Mouse (Mus musculus) brain, embryonic 14.5 days (tissue): Measurements from ENCODE around the gene Arsb. TPM values are rescaled to one million over a fixed set of nuclear protein-coding genes. Genes with fewer than 3 reads are reported as not detected.

Source experiments
- DNase-seq: peaks from one replicate; pipeline ENCODE4 v3.0.0-alpha.2; 2011; ENCODE audit warnings: low read depth
- CTCF ChIP-seq: fragments of 200-500 bp; IDR thresholded peaks from 2 replicates; pipeline ENCODE4 v1.5.1; 2012; ENCODE audit warnings: inconsistent platforms, mild to moderate bottlenecking, moderate library complexity, borderline replicate concordance; ENCODE audit not compliant: insufficient read depth, insufficient read length; ENCODE audit errors: extremely low read depth
- POLR2A ChIP-seq: fragments of 200-500 bp; IDR thresholded peaks from 2 replicates; pipeline ENCODE4 v1.6.1; 2012; ENCODE audit warnings: mild to moderate bottlenecking, inconsistent platforms, borderline replicate concordance; ENCODE audit not compliant: poor library complexity, insufficient read depth, insufficient read length, severe bottlenecking; ENCODE audit errors: extremely low read depth
- polyA plus RNA-seq: library from polyadenylated mRNA; depleted of rRNA; stranded (reverse); fragments of >200 nt; gene quantifications from 2 replicates; pipeline ENCODE4 v1.2.3, GENCODE M21; 2012

Gene Arsb
- polyA plus RNA-seq, 1 experiment, result 18.5 TPM

DNA sequence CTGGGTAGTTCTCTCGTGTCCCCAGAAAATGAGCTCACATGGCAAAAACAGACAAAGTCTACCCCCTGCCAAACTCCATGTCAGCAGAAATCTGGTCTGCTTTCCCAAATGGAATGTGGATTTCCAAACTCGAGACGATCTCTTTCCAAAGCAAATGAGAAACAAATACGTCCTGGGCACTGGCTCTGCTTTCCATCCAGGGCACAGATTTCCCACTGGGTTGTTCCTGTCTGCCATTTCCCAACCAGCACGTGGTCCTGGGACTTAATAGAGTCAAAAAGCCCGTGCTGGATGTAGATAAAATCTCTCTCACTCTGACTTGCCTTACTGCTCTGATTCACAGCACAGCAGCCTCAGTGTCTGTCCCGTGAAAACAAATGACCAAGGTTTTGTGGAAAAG is 139.6 kb downstream of the Arsb start:
- TF ChIP-seq POLR2A (no peak), CTCF (no peak)
- DNase-seq, result no peak

DNA sequence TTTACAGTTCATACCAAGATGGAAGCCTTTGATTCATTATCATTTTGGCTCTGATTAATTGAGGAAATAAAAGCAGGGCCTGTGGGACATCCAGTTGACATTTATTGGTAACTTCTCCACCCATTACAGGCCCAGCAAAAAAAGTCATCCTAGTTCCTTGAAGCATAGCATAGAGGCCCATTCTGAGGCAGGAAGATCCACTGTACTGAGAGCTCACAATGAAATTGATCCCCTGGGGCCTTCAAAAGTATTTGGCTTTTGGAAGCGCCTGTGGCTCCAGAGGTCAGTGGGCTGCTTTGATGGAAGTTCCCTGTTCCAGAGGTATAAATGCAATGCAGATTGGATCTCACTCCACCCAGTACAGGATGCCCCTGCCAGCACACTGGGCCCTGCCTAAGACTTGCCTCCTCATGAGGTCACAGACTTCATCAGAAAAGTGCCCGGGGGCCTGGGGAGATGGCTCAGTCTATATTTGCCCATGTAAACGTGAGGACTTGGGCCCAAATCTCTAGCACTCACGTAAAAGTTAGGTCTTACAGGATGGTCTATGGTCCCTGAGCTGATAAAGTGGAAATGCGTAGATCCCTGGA is 141.0 kb downstream of the Arsb start:
- TF ChIP-seq CTCF (no peak), POLR2A (no peak)
- DNase-seq, result no peak

GRCm38 (mm10) chr13:93914206-93914605 is 142.8 kb downstream of the Arsb start:
- TF ChIP-seq POLR2A (no peak), CTCF (no peak)
- no peak for DNase-seq

DNA sequence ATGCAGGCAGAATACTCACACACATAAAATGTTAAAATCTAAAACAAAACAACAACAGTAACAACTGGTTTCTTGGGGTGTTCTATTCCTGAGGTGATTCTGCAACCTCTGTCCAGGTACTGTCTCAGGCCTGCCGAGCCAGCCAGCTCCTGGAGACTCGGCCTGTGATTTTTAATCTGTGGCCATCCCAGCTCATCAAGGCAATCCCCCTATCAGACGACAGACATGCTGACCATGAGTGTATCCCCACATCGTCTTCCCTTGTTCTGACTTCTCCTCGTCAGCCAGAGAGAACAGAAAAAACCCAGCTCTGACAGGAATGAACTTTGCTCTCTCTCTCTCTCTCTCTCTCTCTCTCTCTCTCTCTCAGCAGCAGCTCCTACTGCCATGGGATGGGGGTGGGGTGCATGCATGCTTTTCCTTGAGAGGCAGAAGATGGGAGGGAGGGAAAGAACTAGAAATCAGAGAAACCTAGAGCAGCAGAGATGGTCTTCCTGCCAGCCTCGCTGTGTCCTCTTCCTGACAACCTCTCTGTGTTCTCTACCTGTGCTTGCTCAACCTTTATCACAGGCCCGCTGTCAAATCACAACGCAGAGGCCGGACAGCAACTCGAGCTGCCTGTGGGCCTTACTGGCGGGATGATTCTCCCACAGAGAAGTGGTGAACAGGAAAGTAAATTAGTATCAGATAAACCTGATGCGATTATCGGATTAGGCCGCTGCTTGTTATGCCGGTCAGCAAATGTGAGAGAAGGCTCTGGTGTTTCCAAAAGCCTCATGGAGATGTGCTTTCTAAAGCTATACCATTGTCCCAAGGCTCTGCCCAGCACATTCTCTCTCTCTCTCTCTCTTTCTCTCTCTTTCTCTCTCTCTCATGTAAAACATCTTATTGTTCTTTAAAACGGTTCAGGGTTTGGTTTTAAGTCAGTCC is 144.5 kb downstream of the Arsb start:
- TF ChIP-seq CTCF (no peak), POLR2A (no peak)
- peak; percentile 20 for DNase-seq

DNA sequence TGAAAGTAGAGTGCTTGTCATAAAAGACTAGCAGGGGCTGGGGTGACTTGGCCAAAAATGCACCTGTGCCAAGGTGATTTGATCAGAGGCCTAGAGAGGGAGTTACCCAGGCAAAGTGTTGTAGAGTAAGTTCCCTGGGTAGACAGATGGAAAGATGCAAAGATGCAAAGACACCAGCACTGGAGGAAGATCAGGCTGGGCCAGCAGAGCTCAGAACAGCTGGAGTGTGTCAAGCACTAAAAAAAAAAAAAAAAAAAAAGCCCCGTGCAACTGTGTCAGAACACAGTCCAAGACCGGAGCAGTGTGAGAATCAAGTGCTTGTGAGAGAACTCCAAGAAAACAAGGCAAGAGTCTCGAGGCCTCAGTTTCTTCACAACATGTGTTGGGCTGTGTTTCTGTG is 148.1 kb downstream of the Arsb start:
- no peak for DNase-seq
- TF ChIP-seq CTCF, result no peak

DNA sequence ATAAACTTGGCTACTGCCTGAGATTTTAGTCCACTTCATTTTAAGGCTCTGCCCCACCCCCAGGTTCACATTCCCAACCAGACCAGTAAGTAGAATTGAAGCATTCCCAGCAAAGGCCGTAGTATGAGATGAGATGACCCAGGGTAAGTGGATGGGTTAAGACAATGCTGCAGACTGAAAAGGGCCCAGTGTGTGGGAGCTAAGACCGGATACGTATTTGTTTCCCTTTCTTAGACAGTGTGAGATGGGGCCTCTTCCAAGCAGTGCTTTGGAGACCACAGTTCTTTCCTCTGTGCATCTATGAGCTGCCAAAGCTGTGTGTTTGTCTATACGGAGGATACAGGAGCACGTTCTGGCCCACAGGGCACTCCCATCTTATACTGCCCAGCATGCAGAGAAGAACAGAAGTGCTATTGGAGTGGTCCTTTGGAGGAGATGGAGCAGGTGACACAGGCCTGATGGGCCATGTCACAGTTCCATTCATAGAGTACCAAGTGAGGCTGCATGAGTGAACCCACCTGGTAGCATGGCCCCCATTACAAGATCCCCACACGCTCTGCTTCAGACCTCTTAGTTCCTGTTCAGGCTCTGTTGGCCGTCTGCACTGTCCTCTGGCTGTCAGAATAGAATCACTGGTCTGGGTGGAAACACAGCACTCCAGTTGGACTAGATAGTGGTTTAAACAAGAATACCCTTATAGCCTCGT is 148.8 kb downstream of the Arsb start:
- no peak for TF ChIP-seq POLR2A
- TF ChIP-seq CTCF, result no peak
- DNase-seq, result no peak

GRCm38 (mm10) chr13:93920786-93921300 is 149.4 kb downstream of the Arsb start:
- TF ChIP-seq CTCF, result no peak
- TF ChIP-seq POLR2A, result no peak
- DNase-seq, result no peak

DNA sequence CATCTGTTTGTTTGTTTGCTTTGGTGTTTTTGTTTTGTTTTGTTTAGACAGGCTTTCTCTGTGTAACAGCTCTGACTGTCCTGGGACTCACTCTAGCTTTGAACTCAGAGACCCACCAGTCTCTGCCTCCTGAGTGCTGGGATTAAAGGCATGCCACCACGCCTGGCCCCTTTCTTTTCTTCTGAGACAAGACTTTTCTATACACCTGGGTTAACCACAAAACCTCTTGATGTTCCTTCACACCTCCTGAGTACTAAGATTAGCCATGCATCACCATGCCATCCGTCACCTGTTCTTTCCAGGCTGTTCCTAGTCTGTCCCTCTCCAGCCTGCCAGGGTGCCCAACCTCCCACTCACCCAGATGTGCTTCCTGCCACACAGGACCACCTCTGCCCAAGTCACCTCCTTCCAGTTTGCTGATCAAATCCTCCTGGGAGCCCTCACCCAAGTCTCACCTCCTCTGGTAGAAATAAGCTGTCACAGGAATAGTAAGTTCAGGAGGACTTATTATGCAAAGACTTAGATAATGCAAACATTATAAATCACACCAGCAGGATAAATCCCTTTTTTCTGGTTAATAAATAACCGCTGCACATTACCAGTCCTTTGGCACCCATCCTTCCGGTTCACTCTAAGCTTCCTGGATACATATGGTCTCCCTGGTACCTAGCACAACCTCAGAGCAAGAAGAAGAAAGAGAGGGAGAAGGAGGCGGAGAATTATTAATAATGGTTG is 150.6 kb downstream of the Arsb start:
- no peak for DNase-seq
- no peak for TF ChIP-seq CTCF
- TF ChIP-seq POLR2A, result no peak

GRCm38 (mm10) chr13:93922566-93922910 is 151.1 kb downstream of the Arsb start:
- DNase-seq, result no peak
- TF ChIP-seq POLR2A (no peak), CTCF (no peak)

DNA sequence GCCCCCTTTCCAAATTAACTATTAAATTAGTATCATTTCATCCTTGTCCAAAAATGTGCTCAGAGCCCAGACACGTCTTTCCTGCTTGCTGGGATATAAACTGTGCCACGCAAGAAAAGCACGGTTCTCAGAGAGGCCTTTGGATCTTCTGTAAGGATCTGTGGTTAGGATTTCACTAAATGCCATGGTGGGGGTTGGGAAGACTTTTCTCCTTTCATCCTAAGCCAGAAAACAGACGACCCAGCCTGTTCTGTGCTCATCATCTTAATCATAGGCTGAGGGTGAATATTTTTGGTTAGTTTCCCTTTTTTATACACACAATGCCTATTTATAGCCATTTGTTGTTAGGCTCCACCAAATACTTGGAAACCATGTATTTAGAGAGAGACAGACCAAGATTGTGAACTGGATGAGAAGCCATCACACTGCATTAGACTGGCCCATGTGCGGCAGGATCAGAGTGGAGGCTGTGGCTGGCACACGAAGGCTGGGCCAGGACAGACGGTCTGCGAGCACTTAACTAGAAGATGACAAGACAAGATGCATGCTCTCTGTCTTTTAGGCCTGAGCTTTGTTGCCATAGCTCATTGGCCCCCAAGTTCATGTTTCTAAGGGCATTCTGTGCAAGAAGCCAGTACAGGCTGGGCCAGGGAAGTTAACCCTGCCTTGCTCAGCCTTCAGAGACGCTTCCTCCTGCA is 153.5 kb downstream of the Arsb start:
- DNase-seq, result no peak
- TF ChIP-seq POLR2A (no peak), CTCF (no peak)
